Mouse (Mus musculus) liver, embryonic 18 days (tissue): ENCODE results near the gene Olfr1189. TPM values are rescaled to one million over a fixed set of nuclear protein-coding genes. Genes with fewer than 3 reads are reported as not detected.

Experiments used
- polyA plus RNA-seq: library from polyadenylated mRNA; depleted of rRNA; stranded (reverse); fragments of >200 nt; gene quantifications from 2 replicates; pipeline ENCODE4 v1.2.3, GENCODE M21; 2012; rRNA removed

Olfr1189 gene
- polyA plus RNA-seq = not detected in 2 replicates

GRCm38 (mm10) chr2:88586154-88586553 lies at the start of gene Olfr1189:
Gene Olfr1189, plus strand, starts transcription at chr2:88586454.

GRCm38 (mm10) chr2:88556635-88557034 lies 29.6 kb upstream of the Olfr1189 start, which contains the start of gene Olfr1188:
Gene Olfr1188, plus strand, starts transcription at chr2:88556935.

GRCm38 (mm10) chr2:88640242-88640641 lies 54.0 kb downstream of the Olfr1189 start, which contains the start of gene Olfr1191-ps1:
Gene Olfr1191-ps1, plus strand, starts transcription at chr2:88640542.

Other genes with a start within 250 kb of the Olfr1189 start
- gene Olfr1176, start 249.7 kb upstream of the Olfr1189 start, polyA plus RNA-seq = not detected in 2 replicates
- gene Olfr1177-ps, start 240.0 kb upstream of the Olfr1189 start, polyA plus RNA-seq = not detected in 2 replicates
- not detected in 2 replicates for gene Olfr1178, start 199.4 kb upstream of the Olfr1189 start, polyA plus RNA-seq
- not detected in 2 replicates for gene Olfr1179, start 180.0 kb upstream of the Olfr1189 start, polyA plus RNA-seq
- not detected in 2 replicates for gene Olfr1180, start 167.3 kb upstream of the Olfr1189 start, polyA plus RNA-seq
- not detected in 2 replicates for gene Olfr1181, start 160.3 kb upstream of the Olfr1189 start, polyA plus RNA-seq
- gene Gm13757, start 137.3 kb upstream of the Olfr1189 start, polyA plus RNA-seq = not detected in 2 replicates
- gene Olfr1183, start 131.6 kb upstream of the Olfr1189 start, polyA plus RNA-seq = not detected in 2 replicates
- not detected in 2 replicates for gene Olfr1184, start 102.9 kb upstream of the Olfr1189 start, polyA plus RNA-seq
- not detected in 2 replicates for gene Olfr1185-ps1, start 93.1 kb upstream of the Olfr1189 start, polyA plus RNA-seq
- gene Olfr1186, start 67.9 kb upstream of the Olfr1189 start, polyA plus RNA-seq = not detected in 2 replicates
- not detected in 2 replicates for gene Olfr1188, start 29.5 kb upstream of the Olfr1189 start, polyA plus RNA-seq
- gene Olfr1191-ps1, start 54.1 kb downstream of the Olfr1189 start, polyA plus RNA-seq = not detected in 2 replicates
- not detected in 2 replicates for gene Olfr1192-ps1, start 62.1 kb downstream of the Olfr1189 start, polyA plus RNA-seq
- gene Olfr1193, start 89.2 kb downstream of the Olfr1189 start, polyA plus RNA-seq = not detected in 2 replicates
- not detected in 2 replicates for gene Olfr1195, start 102.7 kb downstream of the Olfr1189 start, polyA plus RNA-seq
- gene Olfr1196, start 118.1 kb downstream of the Olfr1189 start, polyA plus RNA-seq = not detected in 2 replicates
- not detected in 2 replicates for gene Olfr1197, start 145.9 kb downstream of the Olfr1189 start, polyA plus RNA-seq
- gene Olfr1198, start 164.9 kb downstream of the Olfr1189 start, polyA plus RNA-seq = not detected in 2 replicates
- not detected in 2 replicates for gene Olfr1199, start 174.0 kb downstream of the Olfr1189 start, polyA plus RNA-seq
- not detected in 2 replicates for gene Olfr1200, start 184.0 kb downstream of the Olfr1189 start, polyA plus RNA-seq
- not detected in 2 replicates for gene Olfr1201, start 206.6 kb downstream of the Olfr1189 start, polyA plus RNA-seq
- not detected in 2 replicates for gene Olfr1202, start 228.0 kb downstream of the Olfr1189 start, polyA plus RNA-seq
- not detected in 2 replicates for gene Olfr1205, start 243.3 kb downstream of the Olfr1189 start, polyA plus RNA-seq